Mouse (Mus musculus): ENCODE results near the gene Arfgap3. TPM values are rescaled to one million over a fixed set of nuclear protein-coding genes. Genes with fewer than 3 reads are reported as not detected.
"Not testable (repeated sequence)": the region's sequence is repeated elsewhere in the genome, so short reads cannot be mapped to it uniquely, and the experiment has no call there.

Arfgap3 gene
- polyA plus RNA-seq, 1 experiment from 2014 or later: 28.5 TPM

DNA sequence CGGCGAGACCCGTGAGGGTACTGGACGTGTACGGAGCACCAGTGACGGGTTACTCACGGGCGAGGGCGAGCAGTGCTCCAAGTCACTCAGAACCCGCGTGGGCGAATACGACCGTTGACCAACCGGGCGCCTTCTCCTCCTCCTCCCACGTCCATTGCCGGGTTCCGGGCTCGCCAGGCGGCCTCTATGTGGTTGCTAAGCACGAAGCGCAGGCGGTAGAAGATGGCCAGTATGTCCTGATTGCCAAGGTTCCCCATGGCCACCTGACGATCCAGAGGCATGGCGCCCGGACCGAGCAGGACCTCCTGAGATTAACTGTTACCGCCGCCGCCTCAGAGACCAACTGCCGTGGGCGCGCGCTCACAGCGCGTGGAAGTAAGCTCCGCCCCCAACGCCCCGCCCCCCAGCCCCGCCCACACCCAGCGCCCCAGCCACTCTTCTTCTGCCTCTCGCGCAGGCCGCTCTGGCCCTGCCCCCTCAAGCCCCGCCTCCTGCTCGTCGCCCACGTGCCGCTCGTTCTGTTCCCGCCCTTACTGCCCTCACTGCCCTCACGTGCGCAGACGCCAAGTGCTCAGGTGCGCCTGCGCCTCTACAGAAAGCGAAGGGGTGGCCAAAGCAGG is 17.0 kb upstream of the Arfgap3 start:
- peaks cover 20% of the 10 kb centered on the region for H3K4me1 ChIP-seq
- H3K9ac ChIP-seq: peak overlapping the region; percentile 62
- no peak overlapping the region for H3K27ac ChIP-seq (replicated peaks)
- H3K4me3 ChIP-seq: peak overlapping the region; percentile 53
- peak overlapping the region; percentile 82 for H3K4me2 ChIP-seq
- H3K36me3 ChIP-seq: peaks cover 3% of the 10 kb centered on the region; the same call in 1 of the 2 replicates
- ATAC-seq (ENCODE audit: extremely low read depth, insufficient number of reproducible peaks, low FRiP score, low TSS enrichment): peak; percentile 85
- no peaks in the 10 kb centered on the region for H3K9me3 ChIP-seq
- H3K27me3 ChIP-seq (replicated peaks): peaks cover 6% of the 10 kb centered on the region; the same call in 1 of the 2 replicates
- 13% methylated on average over 58 of the region's 58 CpGs for WGBS

GRCm38 (mm10) chr15:83365697-83366096 is 15.7 kb upstream of the Arfgap3 start:
- H3K9me3 ChIP-seq: no peaks in the 10 kb centered on the region
- H3K27ac ChIP-seq (replicated peaks): no peak overlapping the region
- H3K4me1 ChIP-seq: peaks cover 20% of the 10 kb centered on the region
- peaks cover 6% of the 10 kb centered on the region; the same call in 1 of the 2 replicates for H3K27me3 ChIP-seq (replicated peaks)
- no peak overlapping the region for H3K4me3 ChIP-seq
- no peaks in the 10 kb centered on the region for H3K36me3 ChIP-seq
- no peak overlapping the region for H3K4me2 ChIP-seq
- no peak overlapping the region for H3K9ac ChIP-seq
- no peak for ATAC-seq (ENCODE audit: extremely low read depth, insufficient number of reproducible peaks, low FRiP score, low TSS enrichment)

DNA sequence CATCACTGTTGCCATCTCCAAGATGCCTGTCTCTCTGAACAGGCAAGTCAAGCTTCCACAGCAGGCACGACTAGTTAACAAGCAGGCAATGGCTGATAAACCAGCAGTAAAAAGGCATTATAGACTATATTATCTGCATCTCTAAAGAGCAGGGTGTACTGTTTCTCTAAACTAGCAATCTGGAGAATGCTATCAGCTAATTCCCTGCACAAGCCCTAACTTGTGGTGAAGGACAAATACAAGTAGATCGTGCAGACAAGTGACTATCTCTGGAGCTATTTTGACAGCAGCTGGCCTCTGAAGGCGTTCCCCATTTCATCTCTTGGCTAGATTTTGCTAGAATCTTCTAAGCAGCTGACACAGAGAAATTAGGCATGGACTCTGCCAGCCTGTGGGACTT is 14.1 kb upstream of the Arfgap3 start:
- Histone ChIP-seq H3K4me3 (no peak overlapping the region), H3K36me3 (no peaks in the 10 kb centered on the region), H3K27ac (replicated peaks) (no peak overlapping the region), H3K4me1 (peaks cover 20% of the 10 kb centered on the region), H3K27me3 (replicated peaks) (peaks cover 6% of the 10 kb centered on the region; the same call in 1 of the 2 replicates), H3K4me2 (peak overlapping the region; percentile 5; the same call in 1 of the 2 replicates), H3K9ac (peak overlapping the region; percentile 14; the same call in 1 of the 2 replicates), H3K9me3 (no peaks in the 10 kb centered on the region)
- WGBS: 44% methylated on average over 3 of the region's 3 CpGs
- no peak for ATAC-seq (ENCODE audit: extremely low read depth, insufficient number of reproducible peaks, low FRiP score, low TSS enrichment)

GRCm38 (mm10) chr15:83362813-83363212 is 12.8 kb upstream of the Arfgap3 start:
- not testable (repeated sequence) for ATAC-seq (ENCODE audit: extremely low read depth, insufficient number of reproducible peaks, low FRiP score, low TSS enrichment); H3K36me3 ChIP-seq
- WGBS: 81% methylated on average over 1 of the region's 1 CpGs

DNA sequence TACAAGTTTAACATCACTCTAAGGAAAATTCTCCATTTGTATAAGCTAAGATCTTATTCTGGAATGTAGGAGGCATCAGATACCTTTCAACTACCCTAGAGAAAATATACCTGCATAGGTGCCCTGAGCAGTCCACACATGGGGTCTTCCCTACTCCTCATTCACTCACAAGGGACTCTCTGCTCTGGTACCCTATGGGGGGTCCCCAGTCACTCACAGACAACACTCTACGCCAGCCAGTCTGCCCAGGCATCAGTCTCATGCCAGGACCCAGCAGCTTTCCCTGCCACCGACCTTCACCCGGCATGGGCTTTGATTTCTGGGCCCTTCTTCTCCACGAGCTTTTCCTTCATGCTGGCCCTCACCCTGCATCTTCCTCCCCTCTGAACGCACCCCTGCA is 10.9 kb upstream of the Arfgap3 start:
- H3K4me2 ChIP-seq; H3K4me3 ChIP-seq; H3K4me1 ChIP-seq; ATAC-seq (ENCODE audit: extremely low read depth, insufficient number of reproducible peaks, low FRiP score, low TSS enrichment); H3K27ac ChIP-seq (replicated peaks); H3K36me3 ChIP-seq; H3K9me3 ChIP-seq; H3K9ac ChIP-seq; H3K27me3 ChIP-seq (replicated peaks): not testable (repeated sequence)
- 60% methylated on average over 5 of the region's 5 CpGs for WGBS

More at GRCm38 (mm10) chr15:83362813-83363212, 12.8 kb upstream of the Arfgap3 start:
- H3K9me3 ChIP-seq; H3K9ac ChIP-seq; H3K27me3 ChIP-seq (replicated peaks); H3K4me3 ChIP-seq; H3K4me2 ChIP-seq; H3K27ac ChIP-seq (replicated peaks): not testable (repeated sequence)
- peaks cover 20% of the 10 kb centered on the region for H3K4me1 ChIP-seq

DNA sequence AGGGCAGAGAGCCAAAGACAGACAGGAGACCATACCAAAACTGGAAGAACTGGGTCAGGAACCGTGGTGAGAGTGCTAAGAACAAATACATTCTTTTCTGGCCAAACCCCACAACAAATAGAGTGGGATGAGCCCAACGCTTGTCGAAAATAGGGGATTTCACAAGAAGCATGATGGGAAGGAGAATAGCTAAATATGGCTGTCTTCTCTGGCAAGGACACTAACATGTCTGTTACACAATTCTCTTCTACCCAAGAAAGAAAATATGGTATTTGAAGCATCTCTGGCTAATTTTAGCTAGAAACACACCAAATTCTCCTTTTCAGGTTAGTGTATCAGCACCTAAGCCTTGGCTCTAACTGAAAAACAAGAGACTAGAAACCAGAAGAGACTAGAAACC is 10.1 kb upstream of the Arfgap3 start:
- 77% methylated on average over 3 of the region's 3 CpGs for WGBS
- H3K4me2 ChIP-seq: no peak overlapping the region
- no peak overlapping the region for H3K9ac ChIP-seq
- no peak overlapping the region for H3K27ac ChIP-seq (replicated peaks)
- ATAC-seq (ENCODE audit: extremely low read depth, insufficient number of reproducible peaks, low FRiP score, low TSS enrichment): no peak
- peaks cover 5% of the 10 kb centered on the region; the same call in 1 of the 2 replicates for H3K27me3 ChIP-seq (replicated peaks)
- H3K9me3 ChIP-seq: no peaks in the 10 kb centered on the region
- H3K4me1 ChIP-seq: 0 out of 2 replicates have a peak, but pooled peaks cover 7% of the 10 kb centered on the region
- H3K4me3 ChIP-seq: no peak overlapping the region
- no peaks in the 10 kb centered on the region for H3K36me3 ChIP-seq

GRCm38 (mm10) chr15:83358476-83358875 is 8.4 kb upstream of the Arfgap3 start:
- H3K27me3 ChIP-seq (replicated peaks): peaks cover 5% of the 10 kb centered on the region; the same call in 1 of the 2 replicates
- 69% methylated on average over 1 of the region's 1 CpGs for WGBS
- no peaks in the 10 kb centered on the region for H3K9me3 ChIP-seq
- H3K4me2 ChIP-seq: no peak overlapping the region
- no peak for ATAC-seq (ENCODE audit: extremely low read depth, insufficient number of reproducible peaks, low FRiP score, low TSS enrichment)
- no peak overlapping the region for H3K9ac ChIP-seq
- H3K4me3 ChIP-seq: no peak overlapping the region
- no peaks in the 10 kb centered on the region for H3K4me1 ChIP-seq
- no peak overlapping the region for H3K27ac ChIP-seq (replicated peaks)
- H3K36me3 ChIP-seq: no peaks in the 10 kb centered on the region

DNA sequence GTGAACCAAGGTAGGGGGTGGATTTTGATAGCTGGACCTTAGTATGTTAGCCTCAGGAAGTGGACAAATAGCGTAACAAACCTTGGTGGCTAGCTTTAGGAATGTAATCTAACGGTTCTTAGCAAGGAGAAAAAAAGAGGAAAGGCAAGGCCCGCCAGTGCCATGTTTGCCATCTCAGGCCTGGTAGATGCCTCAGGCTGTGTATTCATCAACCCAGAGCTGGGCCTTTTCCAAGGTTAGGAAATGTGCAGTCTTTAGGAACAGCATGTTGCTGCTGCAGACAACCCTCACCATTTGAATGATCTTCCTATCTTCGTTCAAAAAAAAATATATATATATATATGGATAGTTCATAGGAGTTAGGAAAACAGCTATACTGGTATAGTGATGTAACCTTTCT is 1.5 kb upstream of the Arfgap3 start:
- Histone ChIP-seq H3K9ac (no peak overlapping the region), H3K27me3 (replicated peaks) (0 out of 2 replicates have a peak, but pooled peaks cover 5% of the 10 kb centered on the region), H3K4me3 (no peak overlapping the region), H3K36me3 (peaks cover 16% of the 10 kb centered on the region), H3K9me3 (no peaks in the 10 kb centered on the region), H3K27ac (replicated peaks) (no peak overlapping the region), H3K4me1 (peaks cover 22% of the 10 kb centered on the region), H3K4me2 (no peak overlapping the region)
- ATAC-seq (ENCODE audit: extremely low read depth, insufficient number of reproducible peaks, low FRiP score, low TSS enrichment): no peak
- 84% methylated on average over 4 of the region's 4 CpGs for WGBS

- peak overlapping the region; percentile 96 for H3K4me2 ChIP-seq
- peaks cover 26% of the 10 kb centered on the region for H3K4me1 ChIP-seq
- H3K9ac ChIP-seq: peak overlapping the region; percentile 90
- H3K9me3 ChIP-seq: no peaks in the 10 kb centered on the region
- 69% methylated on average over 2 of the region's 2 CpGs for WGBS
- H3K27ac ChIP-seq (replicated peaks): no peak overlapping the region
- no peak for ATAC-seq (ENCODE audit: extremely low read depth, insufficient number of reproducible peaks, low FRiP score, low TSS enrichment)
- peaks cover 23% of the 10 kb centered on the region for H3K36me3 ChIP-seq
- H3K27me3 ChIP-seq (replicated peaks): no peaks in the 10 kb centered on the region
- H3K4me3 ChIP-seq: peak overlapping the region; percentile 91
These were observed 812 bp upstream of the Arfgap3 start for GRCm38 (mm10) chr15:83350859-83351258.

DNA sequence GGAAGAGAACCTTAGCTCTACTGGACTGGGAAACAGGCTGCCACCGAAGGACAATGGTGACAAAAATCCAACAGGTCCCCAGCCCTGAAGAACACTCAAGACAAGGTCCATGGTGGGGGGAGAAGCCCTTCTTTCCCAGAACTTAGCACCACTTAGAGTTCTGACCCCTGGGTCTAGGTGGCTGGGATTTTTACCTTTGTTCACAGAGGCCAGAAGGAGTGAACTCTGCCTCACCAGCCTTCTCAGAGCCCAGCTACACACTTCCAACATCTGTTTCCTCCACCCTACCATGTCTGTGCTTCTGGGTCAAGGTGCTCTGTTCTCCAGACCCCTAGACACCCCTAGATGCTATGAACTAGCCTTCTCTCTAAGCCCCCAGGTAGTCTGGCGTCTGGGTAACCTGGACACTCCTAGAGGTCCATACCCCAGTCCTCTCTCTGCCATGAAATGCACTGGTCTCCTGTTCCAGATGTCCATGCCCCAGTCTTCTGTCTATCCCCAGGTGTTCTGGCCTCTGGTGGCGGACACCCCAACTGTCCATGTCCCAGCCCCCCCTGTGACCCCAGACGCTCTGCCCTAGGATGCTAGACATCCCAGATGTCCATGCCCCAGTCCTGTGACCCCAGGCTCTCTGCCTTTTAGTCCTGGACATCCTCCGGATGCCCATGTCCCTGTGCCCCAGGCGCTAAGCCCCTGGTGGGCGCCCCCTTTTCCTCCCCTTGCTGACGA is 658 bp downstream of the Arfgap3 start:
- peaks cover 41% of the 10 kb centered on the region for H3K4me1 ChIP-seq
- 13% methylated on average over 8 of the region's 8 CpGs for WGBS
- no peaks in the 10 kb centered on the region for H3K27me3 ChIP-seq (replicated peaks)
- peak overlapping the region; percentile 62 for H3K27ac ChIP-seq (replicated peaks)
- ATAC-seq (ENCODE audit: extremely low read depth, insufficient number of reproducible peaks, low FRiP score, low TSS enrichment): peak; percentile 8; the same call in 1 of the 2 replicates
- no peaks in the 10 kb centered on the region for H3K9me3 ChIP-seq
- peak overlapping the region; percentile 90 for H3K9ac ChIP-seq
- peak overlapping the region; percentile 91 for H3K4me3 ChIP-seq
- H3K36me3 ChIP-seq: peaks cover 24% of the 10 kb centered on the region
- peak overlapping the region; percentile 96 for H3K4me2 ChIP-seq

- no peak for ATAC-seq (ENCODE audit: extremely low read depth, insufficient number of reproducible peaks, low FRiP score, low TSS enrichment)
- no peaks in the 10 kb centered on the region for H3K27me3 ChIP-seq (replicated peaks)
- peak overlapping the region; percentile 90 for H3K9ac ChIP-seq
- peaks cover 24% of the 10 kb centered on the region for H3K36me3 ChIP-seq
- no peak overlapping the region for H3K27ac ChIP-seq (replicated peaks)
- no peaks in the 10 kb centered on the region for H3K9me3 ChIP-seq
- H3K4me2 ChIP-seq: peak overlapping the region; percentile 96
- H3K4me3 ChIP-seq: peak overlapping the region; percentile 91
- WGBS: 66% methylated on average over 4 of the region's 4 CpGs
- peaks cover 47% of the 10 kb centered on the region for H3K4me1 ChIP-seq
These were observed 1.3 kb downstream of the Arfgap3 start for GRCm38 (mm10) chr15:83348747-83349146.
